Mouse (Mus musculus) ES-E14 (cell line): ENCODE data around the gene Kcnq5. TPM values are rescaled to one million over a fixed set of nuclear protein-coding genes. Genes with fewer than 3 reads are reported as not detected.

ENCODE experiments used
- DNase-seq: peaks from one replicate; pipeline ENCODE4 v3.0.0-alpha.2; 2013; ENCODE audit warnings: low read depth, low spot score
- H3K27ac ChIP-seq: 2 replicates; pipeline ENCODE4 v1.5.1; 2012; ENCODE audit warnings: low read depth, mild to moderate bottlenecking, low read length, moderate library complexity, mixed read lengths; ENCODE audit not compliant: poor library complexity, insufficient read depth, severe bottlenecking
- H3K36me3 ChIP-seq: 2 replicates; pipeline ENCODE4 v1.6.1; 2012; ENCODE audit warnings: mild to moderate bottlenecking, low read length, moderate library complexity, mixed read lengths; ENCODE audit not compliant: control insufficient read depth, poor library complexity, insufficient read depth, severe bottlenecking
- H3K4me1 ChIP-seq, 2 experiments: fragments of 150-350 bp in 1 of 2; sonication (generic) in 1 of 2; 2 replicates each; pipeline ENCODE4 v1.6.1; 2012; ENCODE audit warnings: low read length in 2 of 2, mild to moderate bottlenecking in 1 of 2, mixed read lengths in 1 of 2; ENCODE audit not compliant: control insufficient read depth in 2 of 2, insufficient read depth in 2 of 2, poor library complexity in 1 of 2
- H3K4me3 ChIP-seq, 2 experiments: fragments of 150-350 bp in 1 of 2; sonication (generic) in 1 of 2; 2 replicates each; pipeline ENCODE4 v1.5.1; 2012; ENCODE audit warnings: low read length in 2 of 2, low read depth in 1 of 2, mild to moderate bottlenecking in 1 of 2, mixed read lengths in 1 of 2; ENCODE audit not compliant: insufficient read depth in 1 of 2, poor library complexity in 1 of 2, severe bottlenecking in 1 of 2
- H3K9ac ChIP-seq: 2 replicates; pipeline ENCODE4 v1.6.1; 2012; ENCODE audit warnings: low read depth, mild to moderate bottlenecking, low read length, mixed read lengths; ENCODE audit not compliant: poor library complexity, insufficient read depth, severe bottlenecking
- H3K9me3 ChIP-seq: fragments of 150-350 bp; sonication (generic); 2 replicates; pipeline ENCODE4 v1.6.1; 2012; ENCODE audit warnings: low read depth, mild to moderate bottlenecking, low read length; ENCODE audit not compliant: control insufficient read depth, insufficient read depth
- CHD2 ChIP-seq: IDR thresholded peaks from 2 replicates; pipeline ENCODE4 v1.6.1; 2014; ENCODE audit warnings: mild to moderate bottlenecking, low read depth, low read length, inconsistent platforms
- HCFC1 ChIP-seq: IDR thresholded peaks from 2 replicates; pipeline ENCODE4 v1.6.1; 2012; ENCODE audit warnings: low read length, inconsistent platforms, borderline replicate concordance; ENCODE audit not compliant: insufficient read depth
- MAFK ChIP-seq: IDR thresholded peaks from 2 replicates; pipeline ENCODE4 v1.6.1; 2014; ENCODE audit warnings: mild to moderate bottlenecking, low read depth, low read length, inconsistent platforms; ENCODE audit not compliant: insufficient read depth
- ZC3H11A ChIP-seq: IDR thresholded peaks from 2 replicates; pipeline ENCODE4 v1.6.1; 2012; ENCODE audit warnings: low read depth, mild to moderate bottlenecking, inconsistent platforms, low read length, borderline replicate concordance
- ZNF384 ChIP-seq: IDR thresholded peaks from 2 replicates; pipeline ENCODE4 v1.6.1; 2012; ENCODE audit warnings: low read depth, low read length, inconsistent platforms
- in situ Hi-C, 2 experiments: fragments of 600-800 bp; cut with MboI; formaldehyde crosslinking; loops; one replicate each; pipeline ENCODE4 v1.15.1; 2025; ENCODE audit warnings: low sequenced_read_pairs in 2 of 2, inconsistent platforms in 1 of 2; ENCODE audit not compliant: unreplicated experiment in 2 of 2
- total RNA-seq: library from RNA; depleted of rRNA; stranded (reverse); fragments of 300-350 nt; gene quantifications from 2 replicates; pipeline ENCODE4 v1.2.3, GENCODE M21; 2012

The Kcnq5 gene
- total RNA-seq, 1 experiment, result 0.45 TPM

GRCm38 (mm10) chr1:21436753-21437152 lies 525.0 kb downstream of the Kcnq5 start:
- H3K4me1 ChIP-seq, result no peaks in the 10 kb centered on the region
- no peak overlapping the region for H3K4me3 ChIP-seq
- H3K9me3 ChIP-seq, result no peaks in the 10 kb centered on the region
- TF ChIP-seq CHD2 (no peak), ZC3H11A (no peak), ZNF384 (no peak), MAFK (no peak), HCFC1 (no peak)
- no peak overlapping the region for H3K27ac ChIP-seq
- no peaks in the 10 kb centered on the region for H3K36me3 ChIP-seq
- in situ Hi-C loops, result no loop called here
- H3K9ac ChIP-seq, result no peak overlapping the region
- no peak for DNase-seq

- DNase-seq, result no peak
- no peaks in the 10 kb centered on the region for H3K9me3 ChIP-seq
- in situ Hi-C loops, result no loop called here
- no peak overlapping the region for H3K27ac ChIP-seq
- no peak for TF ChIP-seq MAFK
- no peak for TF ChIP-seq ZC3H11A
- TF ChIP-seq HCFC1, result no peak
- TF ChIP-seq ZNF384, result no peak
- TF ChIP-seq CHD2, result no peak
- no peaks in the 10 kb centered on the region for H3K36me3 ChIP-seq
- H3K4me3 ChIP-seq, result no peak overlapping the region
- H3K9ac ChIP-seq, result no peak overlapping the region
- no peaks in the 10 kb centered on the region for H3K4me1 ChIP-seq
Observed at GRCm38 (mm10) chr1:21434853-21435252, 526.9 kb downstream of the Kcnq5 start.

- TF ChIP-seq ZC3H11A (no peak), MAFK (no peak), ZNF384 (no peak), HCFC1 (no peak), CHD2 (no peak)
- Histone ChIP-seq H3K9me3 (no peaks in the 10 kb centered on the region), H3K4me3 (no peak overlapping the region), H3K36me3 (no peaks in the 10 kb centered on the region), H3K27ac (no peak overlapping the region), H3K4me1 (no peaks in the 10 kb centered on the region), H3K9ac (no peak overlapping the region)
- no peak for DNase-seq
- in situ Hi-C loops, result no loop called here
Observed at GRCm38 (mm10) chr1:21431666-21432065, 530.1 kb downstream of the Kcnq5 start.

- Histone ChIP-seq H3K36me3 (no peaks in the 10 kb centered on the region), H3K9me3 (no peaks in the 10 kb centered on the region), H3K9ac (no peak overlapping the region), H3K4me3 (no peak overlapping the region), H3K27ac (no peak overlapping the region), H3K4me1 (no peaks in the 10 kb centered on the region)
- in situ Hi-C loops, result no loop called here
- TF ChIP-seq MAFK, result no peak
- DNase-seq, result no peak
Observed at GRCm38 (mm10) chr1:21428079-21428478, 533.7 kb downstream of the Kcnq5 start.

- H3K9me3 ChIP-seq, result no peaks in the 10 kb centered on the region
- in situ Hi-C loops, result no loop called here
- H3K27ac ChIP-seq, result no peak overlapping the region
- no peak overlapping the region for H3K9ac ChIP-seq
- TF ChIP-seq HCFC1, result no peak
- TF ChIP-seq ZNF384, result no peak
- TF ChIP-seq CHD2, result no peak
- TF ChIP-seq ZC3H11A, result no peak
- no peak for TF ChIP-seq MAFK
- no peak for DNase-seq
- H3K4me1 ChIP-seq, result no peaks in the 10 kb centered on the region
- H3K4me3 ChIP-seq, result no peak overlapping the region
- H3K36me3 ChIP-seq, result no peaks in the 10 kb centered on the region
Observed at GRCm38 (mm10) chr1:21425654-21426053, 536.1 kb downstream of the Kcnq5 start.
